Mouse (Mus musculus) midbrain, embryonic 12.5 days (tissue): Measurements from ENCODE around the gene Trip4. TPM values are rescaled to one million over a fixed set of nuclear protein-coding genes. Genes with fewer than 3 reads are reported as not detected.
A peak's percentile ranks its signal among the peaks of the same experiment; 100 is the strongest.

ENCODE experiments used
- ATAC-seq: fragments of 200-750 bp; cut with Nextera tagmentation; 2 replicates; pipeline ENCODE4 v1.8.0; 2017; ENCODE audit warnings: low read depth, moderate TSS enrichment, moderate library complexity; ENCODE audit not compliant: low FRiP score
- H3K27ac ChIP-seq: fragments of 300-500 bp; sonication (generic); replicated peaks from 2 replicates; pipeline ENCODE4 v1.5.1; 2016; ENCODE audit warnings: mild to moderate bottlenecking
- H3K27me3 ChIP-seq: fragments of 300-500 bp; sonication (generic); 2 replicates; pipeline ENCODE4 v1.6.1; 2016; ENCODE audit warnings: mild to moderate bottlenecking
- H3K36me3 ChIP-seq: fragments of 300-500 bp; sonication (generic); 2 replicates; pipeline ENCODE4 v1.6.1; 2016
- H3K4me1 ChIP-seq: fragments of 300-500 bp; sonication (generic); 2 replicates; pipeline ENCODE4 v1.6.1; 2016
- H3K4me2 ChIP-seq: fragments of 300-500 bp; sonication (generic); replicated peaks from 2 replicates; pipeline ENCODE4 v1.6.1; 2016; ENCODE audit warnings: mild to moderate bottlenecking, moderate library complexity
- H3K4me3 ChIP-seq: fragments of 300-500 bp; sonication (generic); 2 replicates; pipeline ENCODE4 v1.5.1; 2016; ENCODE audit warnings: mild to moderate bottlenecking
- H3K9ac ChIP-seq: fragments of 300-500 bp; sonication (generic); replicated peaks from 2 replicates; pipeline ENCODE4 v1.6.1; 2016; ENCODE audit warnings: mild to moderate bottlenecking, moderate library complexity
- H3K9me3 ChIP-seq: fragments of 300-500 bp; sonication (generic); 2 replicates; pipeline ENCODE4 v1.6.1; 2016; ENCODE audit warnings: mild to moderate bottlenecking
- WGBS: fragments of 180-500 bp; shearing (Covaris S2); methylation state at CpG from one replicate; pipeline ENCODE4 v1.1.7; 2016; 5-methylcytosine and 5-hydroxymethylcytosine counted together
- polyA plus RNA-seq: library from polyadenylated mRNA; unstranded; fragments of >200 nt; fragmentation: Nextera tagmentation; extraction: Ambion mirVana; gene quantifications from 2 replicates; pipeline ENCODE4 v1.2.1, GENCODE M21; 2016

The Trip4 gene
- polyA plus RNA-seq, 1 experiment from 2014 or later, result 39.0 TPM

- ATAC-seq, result no peak
- Histone ChIP-seq H3K4me2 (no peak overlapping the region), H3K4me1 (peaks cover 55% of the 10 kb centered on the region), H3K9me3 (no peaks in the 10 kb centered on the region), H3K27ac (no peak overlapping the region), H3K4me3 (no peak overlapping the region), H3K9ac (no peak overlapping the region), H3K36me3 (no peaks in the 10 kb centered on the region; the same call in 1 of the 2 replicates), H3K27me3 (no peaks in the 10 kb centered on the region)
- WGBS, result 88% methylated on average over 4 of the region's 4 CpGs
Observed at GRCm38 (mm10) chr9:65822011-65822410, 86.6 kb downstream of the Trip4 start.

- peaks cover 3% of the 10 kb centered on the region for H3K9me3 ChIP-seq
- no peak for ATAC-seq
- H3K4me1 ChIP-seq, result peaks cover 45% of the 10 kb centered on the region
- no peaks in the 10 kb centered on the region for H3K27me3 ChIP-seq
- H3K27ac ChIP-seq, result no peak overlapping the region
- H3K4me3 ChIP-seq, result no peak overlapping the region
- H3K4me2 ChIP-seq, result no peak overlapping the region
- H3K36me3 ChIP-seq, result peaks cover 5% of the 10 kb centered on the region
- H3K9ac ChIP-seq, result no peak overlapping the region
- 74% methylated on average over 2 of the region's 2 CpGs for WGBS
Observed at GRCm38 (mm10) chr9:65820301-65820700, 88.3 kb downstream of the Trip4 start.

GRCm38 (mm10) chr9:65818402-65818801 lies 90.2 kb downstream of the Trip4 start:
- Histone ChIP-seq H3K4me2 (no peak overlapping the region), H3K27me3 (no peaks in the 10 kb centered on the region), H3K9ac (no peak overlapping the region), H3K9me3 (peaks cover 3% of the 10 kb centered on the region), H3K27ac (peak overlapping the region; percentile 61), H3K4me1 (peaks cover 28% of the 10 kb centered on the region), H3K4me3 (no peak overlapping the region), H3K36me3 (peaks cover 14% of the 10 kb centered on the region)
- 28% methylated on average over 2 of the region's 2 CpGs for WGBS
- ATAC-seq, result no peak

- Histone ChIP-seq H3K27me3 (no peaks in the 10 kb centered on the region), H3K4me3 (no peak overlapping the region), H3K9ac (no peak overlapping the region), H3K27ac (no peak overlapping the region), H3K9me3 (peaks cover 3% of the 10 kb centered on the region), H3K4me1 (peaks cover 3% of the 10 kb centered on the region; the same call in 1 of the 2 replicates), H3K4me2 (no peak overlapping the region), H3K36me3 (peaks cover 14% of the 10 kb centered on the region)
- ATAC-seq, result no peak
- WGBS, result 70% methylated on average over 2 of the region's 2 CpGs
Observed at GRCm38 (mm10) chr9:65812841-65813240, 95.8 kb downstream of the Trip4 start.

- 96% methylated on average over 1 of the region's 1 CpGs for WGBS
- no peaks in the 10 kb centered on the region for H3K27me3 ChIP-seq
- H3K4me3 ChIP-seq, result no peak overlapping the region
- H3K9me3 ChIP-seq, result peaks cover 3% of the 10 kb centered on the region
- H3K4me2 ChIP-seq, result no peak overlapping the region
- no peak overlapping the region for H3K9ac ChIP-seq
- H3K27ac ChIP-seq, result no peak overlapping the region
- ATAC-seq, result no peak
- H3K4me1 ChIP-seq, result peaks cover 3% of the 10 kb centered on the region; the same call in 1 of the 2 replicates
- H3K36me3 ChIP-seq, result peaks cover 14% of the 10 kb centered on the region
Observed at GRCm38 (mm10) chr9:65811784-65812183, 96.8 kb downstream of the Trip4 start.

- ATAC-seq, result no peak
- no peak overlapping the region for H3K27ac ChIP-seq
- no peak overlapping the region for H3K4me3 ChIP-seq
- no peaks in the 10 kb centered on the region for H3K9me3 ChIP-seq
- peaks cover 3% of the 10 kb centered on the region; the same call in 1 of the 2 replicates for H3K4me1 ChIP-seq
- H3K36me3 ChIP-seq, result no peaks in the 10 kb centered on the region
- H3K9ac ChIP-seq, result no peak overlapping the region
- 80% methylated on average over 1 of the region's 1 CpGs for WGBS
- no peaks in the 10 kb centered on the region for H3K27me3 ChIP-seq
- no peak overlapping the region for H3K4me2 ChIP-seq
Observed at GRCm38 (mm10) chr9:65807818-65808217, 100.8 kb downstream of the Trip4 start.

GRCm38 (mm10) chr9:65807251-65807650 lies 101.3 kb downstream of the Trip4 start:
- H3K27ac ChIP-seq, result no peak overlapping the region
- WGBS, result 58% methylated on average over 5 of the region's 5 CpGs
- no peak for ATAC-seq

GRCm38 (mm10) chr9:65799770-65800169 lies 108.8 kb downstream of the Trip4 start:
- Histone ChIP-seq H3K9me3 (no peaks in the 10 kb centered on the region), H3K9ac (no peak overlapping the region), H3K4me1 (peaks cover 2% of the 10 kb centered on the region; the same call in 1 of the 2 replicates), H3K4me2 (no peak overlapping the region), H3K36me3 (peaks cover 5% of the 10 kb centered on the region; the same call in 1 of the 2 replicates), H3K27ac (no peak overlapping the region), H3K27me3 (no peaks in the 10 kb centered on the region), H3K4me3 (no peak overlapping the region)
- WGBS, result 76% methylated on average over 4 of the region's 4 CpGs
- no peak for ATAC-seq

More at GRCm38 (mm10) chr9:65807251-65807650, 101.3 kb downstream of the Trip4 start:
- no peaks in the 10 kb centered on the region for H3K9me3 ChIP-seq
- peaks cover 3% of the 10 kb centered on the region; the same call in 1 of the 2 replicates for H3K4me1 ChIP-seq
- no peak overlapping the region for H3K4me3 ChIP-seq
- H3K4me2 ChIP-seq, result no peak overlapping the region
- H3K9ac ChIP-seq, result no peak overlapping the region
- H3K36me3 ChIP-seq, result no peaks in the 10 kb centered on the region
- no peaks in the 10 kb centered on the region for H3K27me3 ChIP-seq

- Histone ChIP-seq H3K9ac (no peak overlapping the region), H3K27ac (no peak overlapping the region), H3K27me3 (no peaks in the 10 kb centered on the region), H3K4me2 (no peak overlapping the region), H3K36me3 (peaks cover 19% of the 10 kb centered on the region), H3K4me1 (peaks cover 37% of the 10 kb centered on the region), H3K4me3 (no peak overlapping the region), H3K9me3 (no peaks in the 10 kb centered on the region)
- 94% methylated on average over 2 of the region's 2 CpGs for WGBS
- no peak for ATAC-seq
Observed at GRCm38 (mm10) chr9:65795651-65796050, 112.9 kb downstream of the Trip4 start.

- Histone ChIP-seq H3K27ac (no peak overlapping the region), H3K4me2 (no peak overlapping the region), H3K4me3 (no peak overlapping the region), H3K9me3 (no peaks in the 10 kb centered on the region), H3K9ac (no peak overlapping the region), H3K4me1 (peaks cover 42% of the 10 kb centered on the region), H3K27me3 (no peaks in the 10 kb centered on the region), H3K36me3 (peaks cover 19% of the 10 kb centered on the region)
- no peak for ATAC-seq
- WGBS, result 85% methylated on average over 7 of the region's 7 CpGs
Observed at GRCm38 (mm10) chr9:65794313-65794712, 114.3 kb downstream of the Trip4 start.

- no peaks in the 10 kb centered on the region for H3K9me3 ChIP-seq
- peaks cover 24% of the 10 kb centered on the region for H3K36me3 ChIP-seq
- H3K27ac ChIP-seq, result 0 out of 2 replicates have a peak overlapping the region, but pooled peaks have one; percentile 32
- no peak for ATAC-seq
- 91% methylated on average over 3 of the region's 3 CpGs for WGBS
- H3K27me3 ChIP-seq, result no peaks in the 10 kb centered on the region
- H3K4me1 ChIP-seq, result peaks cover 44% of the 10 kb centered on the region
- no peak overlapping the region for H3K9ac ChIP-seq
- H3K4me2 ChIP-seq, result no peak overlapping the region
- H3K4me3 ChIP-seq, result no peak overlapping the region
Observed at GRCm38 (mm10) chr9:65793506-65793905, 115.1 kb downstream of the Trip4 start.

- Histone ChIP-seq H3K27ac (no peak overlapping the region), H3K4me3 (no peak overlapping the region), H3K4me2 (no peak overlapping the region), H3K9ac (no peak overlapping the region), H3K27me3 (no peaks in the 10 kb centered on the region), H3K36me3 (peaks cover 24% of the 10 kb centered on the region), H3K9me3 (no peaks in the 10 kb centered on the region), H3K4me1 (peaks cover 44% of the 10 kb centered on the region)
- ATAC-seq, result no peak
- 86% methylated on average over 3 of the region's 3 CpGs for WGBS
Observed at GRCm38 (mm10) chr9:65793086-65793485, 115.5 kb downstream of the Trip4 start.

GRCm38 (mm10) chr9:65791846-65792245 lies 116.7 kb downstream of the Trip4 start:
- Histone ChIP-seq H3K36me3 (peaks cover 24% of the 10 kb centered on the region), H3K4me1 (peaks cover 55% of the 10 kb centered on the region), H3K9me3 (no peaks in the 10 kb centered on the region), H3K27ac (no peak overlapping the region), H3K9ac (no peak overlapping the region), H3K27me3 (no peaks in the 10 kb centered on the region), H3K4me2 (no peak overlapping the region), H3K4me3 (no peak overlapping the region)
- no peak for ATAC-seq
